Mouse (Mus musculus) adrenal gland, postnatal 36 days (tissue): ENCODE measurements around the gene Olfr1359. TPM values are rescaled to one million over a fixed set of nuclear protein-coding genes. Genes with fewer than 3 reads are reported as not detected.

Experiments
- DNase-seq, 2 experiments: peaks; one replicate each; pipeline ENCODE4 v3.0.0; 2021; ENCODE audit warnings: mixed read lengths in 1 of 2
- total RNA-seq, 2 experiments: library from RNA; stranded (reverse); gene quantifications; 2 replicates each; pipeline ENCODE4 v1.2.3; 2021

Gene Olfr1359
- total RNA-seq, 2 experiments from 2014 or later: not detected

DNA sequence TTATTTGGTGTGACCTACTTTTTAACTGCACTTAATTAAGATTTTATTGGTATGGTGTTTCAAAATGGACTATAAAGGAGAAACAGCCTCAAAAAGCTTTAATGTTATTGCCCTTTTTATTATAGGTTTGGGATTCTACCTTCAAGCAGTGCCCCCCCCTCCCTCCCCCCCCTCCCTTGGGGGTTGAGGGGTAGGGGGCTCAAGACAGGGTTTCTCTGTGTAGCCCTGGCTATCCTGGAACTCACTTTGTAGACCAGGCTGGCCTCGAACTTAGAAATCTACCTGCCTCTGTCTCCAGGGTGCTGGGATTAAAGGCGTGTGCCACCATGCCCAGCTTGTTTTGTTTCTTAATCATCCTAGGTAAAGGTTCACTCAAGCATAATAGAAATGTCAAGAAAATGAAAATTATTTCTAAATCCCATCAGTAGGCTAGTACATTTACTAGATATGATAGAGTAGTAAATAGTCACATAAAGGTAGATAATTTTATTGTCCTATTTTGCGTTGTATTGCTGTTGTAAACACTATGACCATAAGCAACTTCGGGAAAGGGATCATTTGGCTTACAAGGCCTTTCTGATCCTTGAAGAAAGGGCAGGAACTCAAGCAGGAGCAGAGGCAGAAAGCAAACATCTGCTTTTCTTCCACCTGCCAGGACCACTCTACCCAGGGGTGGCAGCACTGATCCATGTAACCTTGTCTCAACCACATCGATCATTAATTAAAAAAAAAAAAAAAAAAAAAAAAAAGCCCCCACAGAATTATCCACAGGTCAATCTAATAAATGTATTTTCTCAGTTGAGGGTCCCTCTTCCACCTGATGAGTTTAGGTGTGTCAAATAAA is 25.3 kb downstream of the Olfr1359 start:
- DNase-seq: no peak

DNA sequence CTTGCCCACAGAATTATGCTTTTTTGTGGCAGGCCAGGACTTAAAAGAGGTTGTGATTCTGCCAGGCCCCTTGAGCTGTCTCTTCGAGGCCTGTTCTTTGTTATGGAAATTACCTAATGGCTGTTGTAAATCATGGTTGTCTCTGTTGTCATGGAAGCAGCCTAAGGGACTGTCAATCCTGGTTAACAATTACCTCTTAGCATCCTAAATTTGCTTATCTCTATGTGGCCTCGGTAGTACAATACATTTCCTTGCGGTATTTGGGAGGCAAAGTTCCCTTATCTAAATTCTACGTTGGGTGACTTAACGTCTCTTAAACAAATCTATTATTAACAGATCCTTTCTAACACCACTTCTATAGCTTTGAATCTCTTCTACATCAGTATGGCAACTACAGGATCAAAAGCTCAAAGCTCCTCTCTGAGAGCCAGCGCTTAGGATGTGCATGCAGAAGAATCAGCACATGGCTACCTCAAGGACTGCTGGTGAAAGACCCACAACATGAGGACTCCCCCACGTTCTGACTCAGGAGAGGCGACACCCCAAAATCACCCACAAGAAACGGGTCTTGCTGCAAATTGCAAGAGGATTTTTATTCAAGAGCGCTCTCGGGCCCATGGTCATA is 30.1 kb downstream of the Olfr1359 start:
- no peak for DNase-seq

DNA sequence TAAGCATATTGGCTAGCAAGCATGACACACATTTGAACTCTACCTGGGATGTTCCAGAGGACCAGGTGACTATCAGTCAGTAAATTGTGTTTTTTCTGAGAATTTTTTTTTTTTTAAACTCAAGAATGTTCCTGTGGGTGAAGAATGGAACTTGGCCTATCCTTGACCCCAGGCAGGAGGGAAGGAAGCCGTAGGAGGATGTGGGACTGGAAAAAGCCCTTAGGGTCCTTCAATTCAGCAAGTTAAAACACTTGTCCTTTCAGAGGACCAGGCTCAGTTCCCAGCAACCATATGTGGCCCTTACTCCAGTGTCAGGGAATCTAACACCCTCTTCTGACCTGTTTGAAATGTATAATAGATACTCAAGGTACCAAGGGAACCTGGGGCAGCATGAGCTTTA is 31.6 kb downstream of the Olfr1359 start:
- no peak for DNase-seq

DNA sequence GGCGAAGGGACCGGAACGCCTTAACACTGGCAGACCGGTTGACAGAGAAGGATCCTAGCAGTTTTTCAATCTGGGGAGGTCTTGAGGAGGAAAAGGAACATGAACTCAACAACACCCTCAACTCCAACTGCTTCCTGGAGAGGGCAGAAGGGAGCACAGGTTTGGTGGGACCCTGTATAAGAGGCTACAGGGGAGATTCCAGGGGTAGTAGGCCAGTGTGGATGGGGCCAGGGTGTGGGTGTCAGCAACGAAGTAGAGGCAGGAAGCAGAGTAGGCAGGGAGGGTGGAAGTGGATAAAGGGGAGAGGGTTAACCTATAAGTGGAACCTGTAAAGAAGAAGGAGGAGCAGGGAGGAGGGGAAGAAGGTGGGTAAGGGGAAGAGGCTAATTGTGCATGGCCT is 35.6 kb downstream of the Olfr1359 start:
- no peak for DNase-seq

DNA sequence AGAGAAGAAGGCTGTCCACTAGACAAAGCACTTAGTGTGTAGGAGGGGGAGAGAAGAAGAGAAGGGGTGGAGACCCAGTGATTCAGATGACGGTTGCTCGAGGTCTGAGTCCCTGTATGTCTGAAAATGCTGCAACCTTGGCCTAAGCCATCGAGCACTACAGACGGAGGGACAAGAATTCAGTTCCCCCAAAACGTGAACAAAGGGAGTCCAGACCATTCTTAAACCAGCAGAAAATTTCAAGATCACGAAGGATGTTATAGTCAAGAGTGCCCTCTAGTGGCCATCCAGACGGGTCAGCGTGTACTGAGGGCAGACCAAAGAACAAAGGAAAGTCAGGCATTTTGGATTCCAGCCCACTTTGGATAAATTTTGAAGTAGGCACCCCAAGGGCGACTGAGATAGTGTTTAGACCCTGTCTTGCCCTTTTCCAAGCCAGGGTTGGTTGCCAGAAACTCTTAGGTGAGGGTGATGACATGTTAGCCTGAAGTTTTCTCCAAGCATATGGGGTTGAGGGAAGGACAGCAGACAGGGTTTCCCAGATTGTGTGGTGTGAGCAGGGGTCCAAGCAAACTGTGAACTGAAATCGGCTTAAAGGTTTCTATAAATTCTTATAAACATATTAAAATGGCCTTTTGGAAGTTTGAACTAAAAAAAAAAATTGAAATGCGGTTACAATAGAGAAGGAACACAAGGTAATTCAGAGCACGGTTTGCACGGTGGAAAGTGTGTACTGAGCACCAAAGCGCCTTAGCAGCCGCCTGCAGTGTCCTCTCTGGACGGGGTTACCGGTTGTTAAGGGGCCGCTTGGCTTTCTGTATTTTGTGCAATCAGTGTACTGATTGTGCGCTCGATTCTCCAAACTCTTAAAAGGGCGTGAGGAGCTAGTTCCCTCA is 36.3 kb downstream of the Olfr1359 start:
- DNase-seq: peak; percentile 69 to 83

DNA sequence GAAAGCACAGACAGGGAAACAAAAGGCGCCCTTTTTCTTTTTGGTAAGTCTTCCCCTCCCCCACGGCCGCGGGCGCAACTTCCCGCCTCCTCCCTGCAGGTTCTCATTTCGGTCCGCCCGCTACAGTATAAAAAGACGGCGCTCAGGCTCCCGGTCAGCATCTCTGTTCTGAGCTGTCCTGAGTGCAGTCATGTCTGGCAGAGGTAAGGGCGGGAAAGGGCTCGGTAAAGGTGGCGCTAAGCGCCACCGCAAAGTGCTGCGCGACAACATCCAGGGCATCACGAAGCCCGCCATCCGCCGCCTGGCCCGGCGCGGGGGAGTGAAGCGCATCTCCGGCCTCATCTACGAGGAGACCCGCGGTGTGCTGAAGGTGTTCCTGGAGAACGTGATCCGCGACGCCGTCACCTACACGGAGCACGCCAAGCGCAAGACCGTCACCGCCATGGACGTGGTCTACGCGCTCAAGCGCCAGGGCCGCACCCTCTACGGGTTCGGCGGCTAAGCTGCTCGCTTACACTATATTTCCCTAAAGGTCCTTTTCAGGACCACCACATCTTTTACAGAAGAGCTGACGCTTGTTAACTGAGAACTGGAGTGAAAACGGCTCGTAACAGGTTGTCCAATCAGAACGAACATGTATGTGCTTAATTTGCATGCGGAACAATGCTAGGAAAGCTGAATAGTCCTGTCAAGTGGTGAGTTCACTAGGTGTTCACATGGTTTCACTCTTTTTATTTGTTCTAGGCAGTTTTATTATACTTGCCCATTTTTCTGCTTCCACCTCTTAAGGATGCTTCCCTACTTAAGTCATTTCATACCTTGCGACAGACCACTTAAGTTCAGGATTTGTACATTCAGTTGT is 37.2 kb downstream of the Olfr1359 start, which contains the start of gene Hist1h4j:
Hist1h4j (plus strand) TSS at position 159 of the 862 bp plus-strand sequence.
- peak; percentile 70 to 79 for DNase-seq

DNA sequence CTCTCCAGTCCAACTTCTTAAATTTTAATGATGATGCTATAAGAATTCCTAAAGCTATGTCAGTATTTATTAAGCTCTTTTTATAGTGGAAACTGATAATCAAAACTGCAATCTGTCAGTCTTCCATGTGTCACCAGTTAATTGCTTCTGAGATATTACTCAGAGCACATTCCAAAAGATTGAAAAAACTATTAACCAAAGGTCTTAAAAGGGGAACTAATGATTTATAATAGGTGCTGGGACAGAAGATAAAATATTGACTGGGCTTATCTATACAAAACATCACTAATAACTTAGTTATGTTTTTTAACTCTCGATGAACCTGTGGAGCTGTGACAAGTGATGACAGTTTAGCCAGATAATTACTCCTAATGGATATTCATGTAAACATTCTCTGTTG is 47.1 kb downstream of the Olfr1359 start:
- DNase-seq: no peak

DNA sequence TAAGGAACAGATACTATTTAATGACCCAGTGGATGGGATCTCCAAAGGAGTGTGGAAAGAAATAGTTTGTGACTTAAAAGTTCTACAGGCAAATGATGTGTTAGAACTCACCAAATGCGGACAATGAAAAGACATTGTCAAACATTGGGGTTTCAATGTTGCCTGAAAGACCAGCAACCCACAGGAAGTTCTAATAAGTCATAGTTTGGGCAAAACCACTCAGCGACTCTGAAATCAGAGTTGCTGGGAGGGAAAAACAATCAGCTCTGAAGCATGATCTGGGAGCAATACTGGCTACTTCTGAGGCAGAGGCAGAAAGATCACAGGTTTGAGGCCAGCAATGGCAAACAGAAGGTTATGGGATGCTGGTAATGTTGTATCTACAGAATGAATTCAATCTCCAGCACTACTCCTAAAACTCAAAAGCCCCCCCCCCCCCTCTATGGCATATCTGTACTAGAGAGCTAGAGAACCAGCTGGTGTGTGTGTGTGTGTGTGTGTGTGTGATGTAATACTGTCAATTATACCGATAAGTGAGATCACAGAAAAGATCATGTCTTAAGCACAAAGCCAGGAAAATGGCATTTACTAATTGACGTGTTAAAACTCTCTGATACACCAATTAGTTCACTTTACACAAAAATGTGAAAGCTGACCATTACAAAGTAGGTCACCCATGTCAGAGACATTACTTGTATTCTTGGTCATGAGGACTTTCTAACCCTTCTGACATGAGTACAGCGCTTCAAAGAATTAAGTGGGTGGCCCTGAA is 51.7 kb downstream of the Olfr1359 start:
- DNase-seq: no peak

DNA sequence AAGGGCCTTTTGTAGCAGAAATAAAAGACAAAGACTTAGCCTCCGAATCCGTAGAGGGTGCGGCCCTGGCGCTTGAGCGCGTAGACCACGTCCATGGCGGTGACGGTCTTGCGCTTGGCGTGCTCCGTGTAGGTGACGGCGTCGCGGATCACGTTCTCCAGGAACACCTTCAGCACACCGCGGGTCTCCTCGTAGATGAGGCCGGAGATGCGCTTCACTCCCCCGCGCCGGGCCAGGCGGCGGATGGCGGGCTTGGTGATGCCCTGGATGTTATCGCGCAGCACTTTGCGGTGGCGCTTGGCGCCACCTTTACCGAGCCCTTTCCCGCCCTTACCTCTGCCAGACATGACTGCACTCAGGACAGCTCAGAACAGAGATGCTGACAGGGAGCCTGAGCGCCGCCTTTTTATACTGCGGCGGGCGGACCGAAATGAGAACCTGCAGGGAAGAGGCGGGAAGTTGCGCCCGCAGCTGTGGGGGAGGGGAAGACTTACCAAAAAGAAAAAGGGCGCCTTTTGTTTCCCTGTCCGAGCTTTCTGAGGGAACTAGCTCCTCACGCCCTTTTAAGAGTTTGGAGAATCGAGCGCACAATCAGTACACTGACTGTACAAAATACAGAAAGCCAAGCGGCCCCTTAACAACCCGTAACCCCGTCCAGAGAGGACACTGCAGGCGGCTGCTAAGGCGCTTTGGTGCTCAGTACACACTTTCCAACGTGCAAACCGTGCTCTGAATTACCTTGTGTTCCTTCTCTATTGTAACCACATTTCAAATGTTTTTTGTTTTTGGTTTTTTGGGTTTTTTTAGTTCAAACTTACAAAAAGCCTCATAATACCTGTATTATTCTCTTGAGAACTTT is 52.5 kb downstream of the Olfr1359 start, which contains the start of gene Hist1h4k:
Hist1h4k (minus strand) TSS at position 347 of the 859 bp plus-strand sequence.
- peak; percentile 86 to 91 for DNase-seq

DNA sequence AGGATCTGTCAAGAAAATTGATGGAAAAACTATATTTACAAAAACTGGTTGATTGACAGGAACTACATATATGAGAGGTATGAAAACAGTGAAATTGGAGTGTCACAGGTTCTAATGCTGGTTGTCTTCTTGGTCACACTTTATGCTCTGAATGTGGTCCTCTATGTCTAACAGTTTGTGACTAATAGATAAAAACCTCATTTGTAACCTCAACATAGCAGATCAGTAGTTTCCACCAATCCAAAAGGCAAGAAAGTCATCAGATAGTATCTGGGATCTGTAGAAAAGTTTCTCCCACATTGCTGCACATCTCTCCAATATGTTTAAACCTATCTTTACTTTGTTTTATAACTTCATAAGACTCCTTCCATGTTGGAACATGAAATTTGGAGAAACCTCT is 53.5 kb downstream of the Olfr1359 start:
- no peak for DNase-seq

DNA sequence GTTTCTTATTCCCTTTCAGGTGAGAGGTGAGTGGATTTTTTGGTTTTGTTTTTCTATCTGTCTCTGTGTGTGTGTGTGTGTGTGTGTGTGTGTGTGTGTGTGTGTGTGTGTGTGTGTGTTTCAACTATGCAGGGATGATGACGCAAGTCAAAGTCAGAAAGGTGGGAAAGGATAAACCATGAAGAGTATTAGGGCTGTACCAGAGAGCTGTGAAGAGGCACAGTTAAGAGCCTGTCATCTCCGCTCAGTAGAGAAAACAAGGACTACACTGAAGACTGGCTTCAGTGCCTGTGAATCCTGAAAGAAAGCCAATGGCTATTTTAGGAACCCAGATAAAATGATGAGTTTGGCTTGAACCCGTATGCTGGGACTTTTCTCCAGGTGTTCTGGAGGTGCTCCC is 53.9 kb downstream of the Olfr1359 start:
- no peak for DNase-seq

DNA sequence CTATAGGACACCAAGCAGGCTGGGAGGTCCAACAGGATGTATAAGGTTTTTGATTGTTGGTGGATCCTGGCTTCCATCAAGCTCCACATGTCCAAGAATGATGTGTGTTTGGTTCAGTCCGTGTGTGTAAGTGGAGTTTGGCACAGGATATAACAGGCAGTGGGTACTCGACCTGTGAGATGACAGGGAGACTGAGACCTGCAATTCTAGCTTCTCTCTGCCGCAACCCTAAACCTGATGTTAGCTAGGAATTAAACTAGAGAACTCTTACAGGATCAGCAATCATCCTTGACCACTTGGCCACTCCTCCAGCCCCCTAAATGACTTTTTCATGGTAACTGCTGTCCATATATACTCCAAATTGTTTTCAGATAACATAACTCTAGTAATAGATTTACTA is 54.4 kb downstream of the Olfr1359 start:
- DNase-seq: no peak

DNA sequence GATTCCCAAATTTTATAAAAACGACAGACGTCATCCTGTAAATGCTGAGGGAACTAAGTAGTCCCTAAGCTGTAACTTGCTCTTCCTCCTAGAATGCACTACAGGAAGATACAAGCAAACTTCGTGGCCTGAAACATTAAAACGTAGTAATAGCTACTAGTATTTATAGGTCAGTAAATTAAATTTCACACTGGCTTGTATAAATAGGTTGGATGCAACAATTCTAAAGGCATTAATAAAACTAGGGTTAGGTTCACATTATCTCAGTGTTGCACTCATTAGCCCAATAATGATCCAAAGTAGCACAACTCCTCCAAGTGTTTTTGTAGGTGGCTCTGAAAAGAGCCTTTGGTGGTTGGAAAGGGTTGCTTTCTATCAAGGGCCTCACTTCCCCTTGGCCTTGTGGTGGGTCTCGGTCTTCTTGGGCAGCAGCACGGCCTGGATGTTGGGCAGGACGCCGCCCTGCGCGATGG is 55.2 kb downstream of the Olfr1359 start:
- no peak for DNase-seq

DNA sequence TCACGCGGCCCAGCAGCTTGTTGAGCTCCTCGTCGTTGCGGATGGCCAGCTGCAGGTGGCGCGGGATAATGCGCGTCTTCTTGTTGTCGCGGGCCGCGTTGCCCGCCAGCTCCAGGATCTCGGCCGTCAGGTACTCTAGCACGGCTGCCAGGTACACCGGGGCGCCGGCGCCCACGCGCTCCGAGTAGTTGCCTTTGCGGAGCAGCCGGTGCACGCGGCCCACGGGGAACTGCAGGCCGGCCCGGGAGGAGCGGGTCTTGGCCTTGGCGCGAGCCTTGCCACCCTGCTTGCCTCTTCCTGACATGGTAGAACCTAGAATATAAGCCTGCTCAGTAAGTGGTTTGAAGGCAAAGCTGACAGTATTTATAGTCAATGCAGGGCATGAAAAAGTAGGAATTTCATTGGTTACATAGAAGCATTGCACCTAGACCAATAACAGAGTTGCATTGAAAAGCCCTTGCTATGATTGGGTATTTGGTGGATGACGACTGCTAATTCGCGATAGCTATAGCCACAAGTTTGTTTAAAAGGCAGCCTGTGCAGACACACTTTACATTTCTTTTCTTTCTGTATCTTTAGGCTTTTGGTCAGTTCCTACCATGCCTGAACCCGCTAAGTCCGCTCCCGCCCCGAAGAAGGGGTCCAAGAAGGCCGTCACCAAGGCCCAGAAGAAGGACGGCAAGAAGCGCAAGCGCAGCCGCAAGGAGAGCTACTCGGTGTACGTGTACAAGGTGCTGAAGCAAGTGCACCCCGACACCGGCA is 55.8 kb downstream of the Olfr1359 start, which contains the start of the genes Hist1h2ak and Hist1h2bn:
Hist1h2ak (minus strand) TSS at position 304 of the 762 bp plus-strand sequence.
Hist1h2bn (plus strand) TSS at position 600 of the 762 bp plus-strand sequence.
- peak; percentile 46 to 62 for DNase-seq

DNA sequence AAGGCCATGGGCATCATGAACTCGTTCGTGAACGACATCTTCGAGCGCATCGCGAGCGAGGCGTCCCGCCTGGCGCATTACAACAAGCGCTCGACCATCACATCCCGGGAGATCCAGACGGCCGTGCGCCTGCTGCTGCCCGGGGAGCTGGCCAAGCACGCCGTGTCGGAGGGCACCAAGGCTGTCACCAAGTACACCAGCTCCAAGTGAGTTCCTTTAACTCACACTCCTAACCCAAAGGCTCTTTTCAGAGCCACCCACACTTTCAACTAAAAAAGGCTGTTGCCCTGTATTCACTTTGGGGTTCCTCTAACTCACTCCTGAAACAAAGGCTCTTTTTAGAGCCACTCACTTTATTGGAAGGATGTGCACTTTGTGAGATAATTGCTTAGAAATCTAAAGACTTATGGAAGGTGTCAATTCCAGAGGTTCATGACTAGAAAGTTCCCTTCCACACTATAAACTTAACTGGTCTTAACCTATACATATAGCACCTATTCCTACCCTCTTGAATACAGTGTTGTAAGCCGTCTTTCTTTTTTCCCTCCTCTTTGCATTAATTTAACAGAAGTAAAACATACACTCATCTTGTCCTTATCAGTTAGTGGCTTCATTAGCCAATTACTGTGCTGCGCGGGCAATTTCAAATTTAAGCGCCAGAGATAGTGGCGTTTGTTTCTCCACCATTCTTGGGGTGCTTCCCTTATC is 56.5 kb downstream of the Olfr1359 start:
- DNase-seq: peak; percentile 63

DNA sequence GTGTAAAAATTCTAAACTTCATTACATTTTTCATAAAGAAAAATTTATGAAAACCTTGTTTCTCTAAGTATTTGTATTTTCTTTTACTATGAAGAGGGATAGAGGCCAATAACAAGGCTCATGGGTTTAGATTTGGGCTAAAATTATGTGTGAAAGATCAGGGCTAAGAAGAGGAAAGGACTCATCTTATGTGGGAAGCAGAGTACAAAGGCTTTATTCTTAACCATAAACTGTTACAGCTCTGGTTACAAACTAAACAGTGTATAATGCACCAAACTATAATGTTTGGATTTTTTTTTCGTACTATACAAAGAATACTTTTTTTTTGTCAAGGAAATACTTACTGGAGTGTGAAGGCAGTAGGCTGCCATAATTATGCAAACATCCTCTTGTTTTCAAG is 57.8 kb downstream of the Olfr1359 start:
- no peak for DNase-seq
